9 mouse cellular contexts compared by ENCODE assay signal in the genomic region with DNA sequence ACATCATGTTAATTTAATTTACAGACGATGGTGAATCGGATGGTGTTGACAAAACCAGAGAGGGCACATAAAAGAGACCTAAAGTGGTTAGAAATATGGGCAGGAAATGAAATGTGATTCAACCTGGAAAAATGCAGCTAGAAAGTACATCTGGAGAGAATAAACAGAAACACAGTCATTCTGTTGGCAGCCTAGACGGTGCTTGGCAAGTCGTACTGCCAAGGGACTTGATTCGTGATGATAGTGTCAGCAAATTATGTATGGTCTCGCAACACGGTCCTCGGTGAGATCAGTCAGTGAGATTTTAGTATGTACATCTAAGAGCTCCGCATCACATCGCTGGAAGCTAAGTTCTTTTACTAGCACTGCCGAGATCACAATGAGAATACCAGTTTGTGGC.
DNase-seq lines count a peak whose midpoint lies in the region; ATAC-seq and TF ChIP-seq lines count a peak whose summit lies in the region.
"Had no signal": no experiment of that assay in that cellular context is flagged by ENCODE, and none has a peak within 500 bp of the region (broad histone marks: within the 10 kb centered on the region; RNA-seq: fewer than 3 reads in every experiment).

No protein-coding gene starts in this region.

- H3K27ac ChIP-seq in midbrain, embryonic 14.5 days (replicated peaks; ENCODE audit: low read depth, low read length), result no peak overlapping the region
- H3K27ac ChIP-seq in midbrain, embryonic 11.5 days (ENCODE audit: low read depth, low read length), result no peak overlapping the region
- no peak overlapping the region for H3K27ac ChIP-seq in embryonic facial prominence, embryonic 13.5 days
- H3K27ac ChIP-seq in heart, postnatal 0 days (ENCODE audit: low read depth), result peak overlapping the region; percentile 20; the same call in 1 of the 2 replicates

- no peaks in the 10 kb centered on the region for H3K27me3 ChIP-seq in midbrain, embryonic 14.5 days (ENCODE audit: control insufficient read depth, insufficient read depth, low read length)
- no peaks in the 10 kb centered on the region for H3K27me3 ChIP-seq in midbrain, embryonic 11.5 days (ENCODE audit: control insufficient read depth, insufficient read depth, low read length)
- H3K27me3 ChIP-seq in embryonic facial prominence, embryonic 13.5 days, result no peaks in the 10 kb centered on the region
- no peaks in the 10 kb centered on the region for H3K27me3 ChIP-seq in heart, postnatal 0 days (ENCODE audit: control insufficient read depth, insufficient read depth, low read length)

- H3K9ac ChIP-seq in midbrain, embryonic 14.5 days (replicated peaks; ENCODE audit: low read length), result no peak overlapping the region
- no peak overlapping the region for H3K9ac ChIP-seq in midbrain, embryonic 11.5 days (ENCODE audit: low read length)
- no peak overlapping the region for H3K9ac ChIP-seq in embryonic facial prominence, embryonic 13.5 days
- H3K9ac ChIP-seq in heart, postnatal 0 days (replicated peaks; ENCODE audit: low read depth, low read length), result no peak overlapping the region

- no peak for TF ChIP-seq EP300 in heart, postnatal 0 days (IDR thresholded peaks at IDR 0.05; ENCODE audit: low read depth)

- H3K9me3 ChIP-seq in midbrain, embryonic 14.5 days (ENCODE audit: control insufficient read depth, low read length), result peaks cover 11% of the 10 kb centered on the region
- H3K9me3 ChIP-seq in midbrain, embryonic 11.5 days (ENCODE audit: control insufficient read depth, low read length), result 0 out of 2 replicates have a peak, but pooled peaks cover 2% of the 10 kb centered on the region
- H3K9me3 ChIP-seq in embryonic facial prominence, embryonic 13.5 days, result peaks cover 11% of the 10 kb centered on the region
- peaks cover 8% of the 10 kb centered on the region for H3K9me3 ChIP-seq in heart, postnatal 0 days (replicated peaks; ENCODE audit: control insufficient read depth, low read length)

- no peak overlapping the region for H3K4me2 ChIP-seq in midbrain, embryonic 14.5 days (ENCODE audit: low read length)
- H3K4me2 ChIP-seq in midbrain, embryonic 11.5 days, result no peak overlapping the region
- peak overlapping the region; percentile 43 for H3K4me2 ChIP-seq in embryonic facial prominence, embryonic 13.5 days
- peak overlapping the region; percentile 12; the same call in 1 of the 2 replicates for H3K4me2 ChIP-seq in heart, postnatal 0 days (ENCODE audit: low read depth, low read length)

- no peaks in the 10 kb centered on the region for H3K36me3 ChIP-seq in midbrain, embryonic 14.5 days (ENCODE audit: control insufficient read depth, insufficient read depth, low read length)
- H3K36me3 ChIP-seq in midbrain, embryonic 11.5 days (ENCODE audit: control insufficient read depth, insufficient read depth, low read length), result no peaks in the 10 kb centered on the region
- no peaks in the 10 kb centered on the region for H3K36me3 ChIP-seq in embryonic facial prominence, embryonic 13.5 days
- no peaks in the 10 kb centered on the region for H3K36me3 ChIP-seq in heart, postnatal 0 days (replicated peaks; ENCODE audit: control insufficient read depth, insufficient read depth, low read length)

- H3K4me3 ChIP-seq in midbrain, embryonic 14.5 days (replicated peaks; ENCODE audit: low read depth, low read length), result no peak overlapping the region
- H3K4me3 ChIP-seq in midbrain, embryonic 11.5 days (ENCODE audit: low read depth, low read length), result no peak overlapping the region
- H3K4me3 ChIP-seq in embryonic facial prominence, embryonic 13.5 days, result no peak overlapping the region
- H3K4me3 ChIP-seq in heart, postnatal 0 days (ENCODE audit: low read depth, low read length), result no peak overlapping the region

- DNase-seq in midbrain, embryonic 14.5 days, result peak; percentile 32
- no peak for DNase-seq in midbrain, embryonic 11.5 days (ENCODE audit: low spot score, missing footprints)
- peak; percentile 25 for DNase-seq in heart, postnatal 0 days (ENCODE audit: low spot score)
- peak; percentile 21 for DNase-seq in mesoderm, embryonic 11.5 days (ENCODE audit: low read depth, low spot score)
- DNase-seq in right cerebral cortex, postnatal 36 days (ENCODE audit: low spot score in 2 of 2), result no peak
- no peak for DNase-seq in frontal cortex, adult 2 months (ENCODE audit: extremely low spot score in 1 of 2, low spot score in 1 of 2)
- no peak for DNase-seq in testis, postnatal 10 days (ENCODE audit: low spot score)

- WGBS in midbrain, embryonic 14.5 days, result 67% methylated on average over 11 of the region's 11 CpGs
- 88% methylated on average over 11 of the region's 11 CpGs for WGBS in midbrain, embryonic 11.5 days
- 21% methylated on average over 11 of the region's 11 CpGs for WGBS in embryonic facial prominence, embryonic 13.5 days
- 56% methylated on average over 11 of the region's 11 CpGs for WGBS in heart, postnatal 0 days

- no peak for ATAC-seq in midbrain, embryonic 14.5 days (ENCODE audit: low FRiP score, low TSS enrichment)
- no peak for ATAC-seq in midbrain, embryonic 11.5 days (ENCODE audit: low FRiP score)
- no peak for ATAC-seq in embryonic facial prominence, embryonic 13.5 days (ENCODE audit: insufficient number of reproducible peaks, insufficient read depth, low FRiP score, low TSS enrichment, low read depth)
- no peak for ATAC-seq in heart, postnatal 0 days (ENCODE audit: insufficient read depth, low read depth)
- ATAC-seq: midbrain, embryonic 16.5 days had no signal

- no peaks in the 10 kb centered on the region for H3K4me1 ChIP-seq in midbrain, embryonic 14.5 days (ENCODE audit: control insufficient read depth, insufficient read depth, low read length)
- no peaks in the 10 kb centered on the region for H3K4me1 ChIP-seq in midbrain, embryonic 11.5 days (ENCODE audit: control insufficient read depth, insufficient read depth, low read length)
- 0 out of 2 replicates have a peak, but pooled peaks cover 7% of the 10 kb centered on the region for H3K4me1 ChIP-seq in embryonic facial prominence, embryonic 13.5 days
- H3K4me1 ChIP-seq in heart, postnatal 0 days (ENCODE audit: control insufficient read depth, insufficient read depth), result no peaks in the 10 kb centered on the region

- no peak for TF ChIP-seq CTCF in heart, postnatal 0 days (IDR thresholded peaks at IDR 0.05; ENCODE audit: low read depth)

Comparison
In these comparisons a context has a peak if more than half of its experiments do, and no peak if none do; other contexts are left out.
1. DNase-seq: peak in midbrain, embryonic 14.5 days (single experiment), heart, postnatal 0 days (single experiment) and mesoderm, embryonic 11.5 days (single experiment); none in midbrain, embryonic 11.5 days (single experiment), right cerebral cortex, postnatal 36 days (0 of 2), frontal cortex, adult 2 months (0 of 2) and testis, postnatal 10 days (single experiment).
2. H3K4me2 ChIP-seq: peak in embryonic facial prominence, embryonic 13.5 days (single experiment) and heart, postnatal 0 days (single experiment); none in midbrain, embryonic 14.5 days (single experiment) and midbrain, embryonic 11.5 days (single experiment).